Comparison of ENCODE assay signal across 11 mouse cellular contexts in genomic region chr8:94800278-94800968, GRCm38 (mm10). TPM values are rescaled to one million over a fixed set of nuclear protein-coding genes. Genes with fewer than 3 reads are reported as not detected.
DNase-seq lines count a peak whose midpoint lies in the region; ATAC-seq lines count a peak whose summit lies in the region.
"Had no signal": no experiment of that assay in that cellular context is flagged by ENCODE, and none has a peak within 500 bp of the region (broad histone marks: within the 10 kb centered on the region; RNA-seq: fewer than 3 reads in every experiment).

No protein-coding gene starts in this region.

- H3K9ac ChIP-seq in hindbrain, embryonic 11.5 days (ENCODE audit: low read depth, low read length): no peak overlapping the region
- H3K9ac ChIP-seq in hindbrain, embryonic 16.5 days (ENCODE audit: low read depth, low read length): no peak overlapping the region
- H3K9ac ChIP-seq: heart, embryonic 15.5 days; limb, embryonic 13.5 days had no signal

- ATAC-seq in hindbrain, embryonic 11.5 days (ENCODE audit: low FRiP score): no peak
- ATAC-seq in hindbrain, embryonic 16.5 days: no peak
- ATAC-seq in erythroblast, adult 5-6 weeks (replicated peaks; ENCODE audit: low FRiP score, poor library complexity, severe bottlenecking): peak; percentile 36

- 69% methylated on average over 7 of the region's 7 CpGs for WGBS in hindbrain, embryonic 11.5 days
- 68% methylated on average over 7 of the region's 7 CpGs for WGBS in hindbrain, embryonic 16.5 days
- 51% methylated on average over 7 of the region's 7 CpGs for WGBS in heart, embryonic 10.5 days

- H3K4me1 ChIP-seq in hindbrain, embryonic 11.5 days (replicated peaks; ENCODE audit: control insufficient read depth, insufficient read depth, low read length): no peaks in the 10 kb centered on the region
- H3K4me1 ChIP-seq in hindbrain, embryonic 16.5 days (ENCODE audit: control insufficient read depth, insufficient read depth, low read depth, low read length): no peaks in the 10 kb centered on the region
- H3K4me1 ChIP-seq in heart, embryonic 10.5 days: peaks cover 34% of the 10 kb centered on the region
- H3K4me1 ChIP-seq: limb, embryonic 13.5 days had no signal

- no peak overlapping the region for H3K4me2 ChIP-seq in hindbrain, embryonic 11.5 days (replicated peaks; ENCODE audit: low read depth, low read length)
- H3K4me2 ChIP-seq in hindbrain, embryonic 16.5 days (ENCODE audit: low read length): no peak overlapping the region
- H3K4me2 ChIP-seq: heart, embryonic 15.5 days; limb, embryonic 13.5 days had no signal

- no peaks in the 10 kb centered on the region for H3K9me3 ChIP-seq in hindbrain, embryonic 11.5 days (ENCODE audit: control insufficient read depth, low read length)
- H3K9me3 ChIP-seq in hindbrain, embryonic 16.5 days (ENCODE audit: control insufficient read depth, low read length): no peaks in the 10 kb centered on the region
- no peaks in the 10 kb centered on the region for H3K9me3 ChIP-seq in heart, embryonic 10.5 days
- H3K9me3 ChIP-seq: heart, embryonic 15.5 days; limb, embryonic 13.5 days had no signal

- no peak overlapping the region for H3K27ac ChIP-seq in hindbrain, embryonic 11.5 days (ENCODE audit: low read depth, low read length)
- no peak overlapping the region for H3K27ac ChIP-seq in hindbrain, embryonic 16.5 days (ENCODE audit: low read depth, low read length)
- no peak overlapping the region for H3K27ac ChIP-seq in heart, embryonic 10.5 days
- H3K27ac ChIP-seq: heart, embryonic 15.5 days; limb, embryonic 13.5 days had no signal

- H3K36me3 ChIP-seq in hindbrain, embryonic 11.5 days (ENCODE audit: control insufficient read depth, insufficient read depth, low read length): no peaks in the 10 kb centered on the region
- no peaks in the 10 kb centered on the region for H3K36me3 ChIP-seq in hindbrain, embryonic 16.5 days (ENCODE audit: control insufficient read depth, insufficient read depth, low read length)
- H3K36me3 ChIP-seq in heart, embryonic 10.5 days: no peaks in the 10 kb centered on the region
- H3K36me3 ChIP-seq: heart, embryonic 15.5 days; limb, embryonic 13.5 days had no signal

- peak; percentile 31 for DNase-seq in hindbrain, embryonic 11.5 days (ENCODE audit: low spot score)
- peak; percentile 83 for DNase-seq in right cerebral cortex, adult 18-20 months
- no peak for DNase-seq in right cerebral cortex, postnatal 4 days
- peak; percentile 71 to 72 for DNase-seq in right cerebral cortex, adult 2 months (ENCODE audit: low spot score in 2 of 2)
- DNase-seq in cerebellum, postnatal 25 days: no peak
- DNase-seq in heart, embryonic 10.5 days (ENCODE audit: low spot score): no peak

- no peaks in the 10 kb centered on the region for H3K27me3 ChIP-seq in hindbrain, embryonic 11.5 days (ENCODE audit: control insufficient read depth, insufficient read depth, low read length)
- no peaks in the 10 kb centered on the region for H3K27me3 ChIP-seq in hindbrain, embryonic 16.5 days (replicated peaks; ENCODE audit: control insufficient read depth, insufficient read depth, low read length)
- H3K27me3 ChIP-seq in heart, embryonic 10.5 days (ENCODE audit: insufficient read depth, poor library complexity, severe bottlenecking): 0 out of 2 replicates have a peak, but pooled peaks cover 3% of the 10 kb centered on the region
- H3K27me3 ChIP-seq: heart, embryonic 15.5 days had no signal

- H3K4me3 ChIP-seq in hindbrain, embryonic 11.5 days (ENCODE audit: low read depth, low read length): no peak overlapping the region
- no peak overlapping the region for H3K4me3 ChIP-seq in hindbrain, embryonic 16.5 days (ENCODE audit: low read length)
- no peak overlapping the region for H3K4me3 ChIP-seq in heart, embryonic 10.5 days
- H3K4me3 ChIP-seq: heart, embryonic 15.5 days; limb, embryonic 13.5 days had no signal

RNA-seq across cellular contexts. Expression of gene Ccl17, which starts 9.8 kb away (rescaled TPM):
- not detected in 2 replicates for polyA plus RNA-seq in hindbrain, embryonic 11.5 days (2014; fragmentation: Nextera tagmentation; extraction: Ambion mirVana)
- 0.79 and 0.80 TPM in 2 replicates for polyA plus RNA-seq in hindbrain, embryonic 16.5 days (2015; fragmentation: Nextera tagmentation; extraction: Ambion mirVana)
- total RNA-seq in erythroblast, adult 5-6 weeks (2015; ENCODE audit: low replicate concordance): not detected in 2 replicates
- total RNA-seq in erythroblast, adult 5-6 weeks (2017; ENCODE audit: low replicate concordance): 0.77 TPM in 1 of 2 replicates, not detected in the other
- polyA plus RNA-seq in heart, embryonic 10.5 days (2016; fragmentation: Nextera tagmentation; extraction: Ambion mirVana): 0.57 and 0.63 TPM in 2 replicates

RNA-seq across cellular contexts. Expression of gene Cx3cl1, which starts 28.6 kb away (rescaled TPM):
- polyA plus RNA-seq in hindbrain, embryonic 11.5 days (2014; fragmentation: Nextera tagmentation; extraction: Ambion mirVana): 9.9 and 10.9 TPM in 2 replicates
- polyA plus RNA-seq in hindbrain, embryonic 16.5 days (2015; fragmentation: Nextera tagmentation; extraction: Ambion mirVana): 61.2 and 62.0 TPM in 2 replicates
- total RNA-seq in erythroblast, adult 5-6 weeks (2015; ENCODE audit: low replicate concordance): 0.63 TPM in 1 of 2 replicates, not detected in the other
- total RNA-seq in erythroblast, adult 5-6 weeks (2017; ENCODE audit: low replicate concordance): 0.77 and 2.4 TPM in 2 replicates
- 6.2 and 11.0 TPM in 2 replicates for polyA plus RNA-seq in heart, embryonic 10.5 days (2016; fragmentation: Nextera tagmentation; extraction: Ambion mirVana)

RNA-seq across cellular contexts. Expression of gene Coq9, which starts 37.7 kb away (rescaled TPM):
- 52.3 and 55.0 TPM in 2 replicates for polyA plus RNA-seq in hindbrain, embryonic 11.5 days (2014; fragmentation: Nextera tagmentation; extraction: Ambion mirVana)
- polyA plus RNA-seq in hindbrain, embryonic 16.5 days (2015; fragmentation: Nextera tagmentation; extraction: Ambion mirVana): 67.7 and 69.8 TPM in 2 replicates
- 4.4 and 10.7 TPM in 2 replicates for total RNA-seq in erythroblast, adult 5-6 weeks (2015; ENCODE audit: low replicate concordance)
- 27.3 and 54.5 TPM in 2 replicates for total RNA-seq in erythroblast, adult 5-6 weeks (2017; ENCODE audit: low replicate concordance)
- 97.9 and 129 TPM in 2 replicates for polyA plus RNA-seq in heart, embryonic 10.5 days (2016; fragmentation: Nextera tagmentation; extraction: Ambion mirVana)

RNA-seq across cellular contexts. Expression of gene Ciapin1, which starts 37.7 kb away (rescaled TPM):
- 124 and 145 TPM in 2 replicates for polyA plus RNA-seq in hindbrain, embryonic 11.5 days (2014; fragmentation: Nextera tagmentation; extraction: Ambion mirVana)
- 190 and 191 TPM in 2 replicates for polyA plus RNA-seq in hindbrain, embryonic 16.5 days (2015; fragmentation: Nextera tagmentation; extraction: Ambion mirVana)
- 16.7 and 30.3 TPM in 2 replicates for total RNA-seq in erythroblast, adult 5-6 weeks (2015; ENCODE audit: low replicate concordance)
- 27.0 and 27.2 TPM in 2 replicates for total RNA-seq in erythroblast, adult 5-6 weeks (2017; ENCODE audit: low replicate concordance)
- polyA plus RNA-seq in heart, embryonic 10.5 days (2016; fragmentation: Nextera tagmentation; extraction: Ambion mirVana): 148 and 158 TPM in 2 replicates

RNA-seq across cellular contexts. Expression of gene Ccl22, which starts 55.0 kb away (rescaled TPM):
- polyA plus RNA-seq in hindbrain, embryonic 11.5 days (2014; fragmentation: Nextera tagmentation; extraction: Ambion mirVana): not detected in 2 replicates
- polyA plus RNA-seq in hindbrain, embryonic 16.5 days (2015; fragmentation: Nextera tagmentation; extraction: Ambion mirVana): not detected in 2 replicates
- total RNA-seq in erythroblast, adult 5-6 weeks (2015; ENCODE audit: low replicate concordance): 1.0 and 2.5 TPM in 2 replicates
- 0.68 and 1.4 TPM in 2 replicates for total RNA-seq in erythroblast, adult 5-6 weeks (2017; ENCODE audit: low replicate concordance)
- not detected in 2 replicates for polyA plus RNA-seq in heart, embryonic 10.5 days (2016; fragmentation: Nextera tagmentation; extraction: Ambion mirVana)
- polyA plus RNA-seq: heart, embryonic 15.5 days; limb, embryonic 13.5 days; neural tube, embryonic 14.5 days had no signal

Comparison
In these comparisons a context has a peak if more than half of its experiments do, and no peak if none do; other contexts are left out.
1. DNase-seq: peak in hindbrain, embryonic 11.5 days (single experiment), right cerebral cortex, adult 18-20 months (single experiment) and right cerebral cortex, adult 2 months (2 of 2); none in right cerebral cortex, postnatal 4 days (single experiment), cerebellum, postnatal 25 days (0 of 2) and heart, embryonic 10.5 days (single experiment).